Mouse (Mus musculus): Measurements from ENCODE around the gene Actb. TPM values are rescaled to one million over a fixed set of nuclear protein-coding genes. Genes with fewer than 3 reads are reported as not detected.

Gene Actb
- polyA plus RNA-seq, 1 experiment from 2014 or later = 12,547 TPM

DNA sequence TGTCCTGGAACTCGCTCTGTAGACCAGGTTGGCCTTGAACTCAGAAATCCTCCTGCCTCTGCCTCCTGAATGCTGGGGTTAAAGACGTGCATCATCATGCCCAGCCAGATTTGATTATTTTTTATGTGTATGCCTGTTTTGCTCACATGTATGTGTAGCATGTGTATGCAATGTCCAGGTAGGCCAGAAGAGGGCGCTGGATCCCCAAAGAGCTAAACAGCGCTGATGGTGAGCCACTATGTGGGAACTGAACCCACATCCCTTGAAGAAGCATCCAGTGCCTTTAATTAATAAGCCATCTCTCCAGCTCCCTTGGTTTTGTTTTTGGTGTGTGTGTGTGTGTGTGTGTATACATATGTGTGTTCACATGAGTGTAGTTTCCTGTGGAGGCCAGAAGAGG lies 50.1 kb downstream of the Actb start:
- H3K27me3 ChIP-seq = no peaks in the 10 kb centered on the region
- no peaks in the 10 kb centered on the region for H3K36me3 ChIP-seq
- H3K27ac ChIP-seq (replicated peaks) = no peak overlapping the region
- 0 out of 2 replicates have a peak, but pooled peaks cover 6% of the 10 kb centered on the region for H3K9me3 ChIP-seq
- H3K4me2 ChIP-seq (replicated peaks) = no peak overlapping the region
- WGBS = 71% methylated on average over 4 of the region's 4 CpGs
- H3K4me1 ChIP-seq = 0 out of 2 replicates have a peak, but pooled peaks cover 5% of the 10 kb centered on the region
- ATAC-seq (ENCODE audit: low FRiP score, low read depth) = no peak
- no peak overlapping the region for H3K9ac ChIP-seq (replicated peaks)
- H3K4me3 ChIP-seq = no peak overlapping the region

DNA sequence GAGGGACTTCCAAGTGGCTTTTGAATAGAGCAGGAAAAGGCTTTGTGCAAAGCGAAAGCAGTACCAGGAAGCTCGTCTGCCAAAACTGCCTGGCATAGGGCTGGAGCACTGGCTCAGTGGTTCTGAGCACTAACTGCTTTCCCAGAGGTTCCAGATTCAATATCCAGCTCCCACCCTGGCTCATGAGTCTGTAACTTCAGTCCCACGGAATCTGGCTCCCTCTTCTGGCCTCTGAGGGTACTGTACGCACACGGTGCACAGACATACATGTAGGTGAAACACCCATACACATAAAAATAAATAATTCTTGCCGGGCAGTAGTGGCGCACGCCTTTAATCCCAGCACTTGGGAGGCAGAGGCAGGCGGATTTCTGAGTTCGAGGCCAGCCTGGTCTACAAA lies 51.7 kb downstream of the Actb start:
- Histone ChIP-seq H3K9me3 (0 out of 2 replicates have a peak, but pooled peaks cover 6% of the 10 kb centered on the region), H3K36me3 (no peaks in the 10 kb centered on the region), H3K4me2 (replicated peaks) (no peak overlapping the region), H3K27ac (replicated peaks) (no peak overlapping the region), H3K9ac (replicated peaks) (no peak overlapping the region), H3K4me3 (no peak overlapping the region), H3K27me3 (no peaks in the 10 kb centered on the region), H3K4me1 (0 out of 2 replicates have a peak, but pooled peaks cover 5% of the 10 kb centered on the region)
- 75% methylated on average over 10 of the region's 10 CpGs for WGBS
- ATAC-seq (ENCODE audit: low FRiP score, low read depth) = no peak

DNA sequence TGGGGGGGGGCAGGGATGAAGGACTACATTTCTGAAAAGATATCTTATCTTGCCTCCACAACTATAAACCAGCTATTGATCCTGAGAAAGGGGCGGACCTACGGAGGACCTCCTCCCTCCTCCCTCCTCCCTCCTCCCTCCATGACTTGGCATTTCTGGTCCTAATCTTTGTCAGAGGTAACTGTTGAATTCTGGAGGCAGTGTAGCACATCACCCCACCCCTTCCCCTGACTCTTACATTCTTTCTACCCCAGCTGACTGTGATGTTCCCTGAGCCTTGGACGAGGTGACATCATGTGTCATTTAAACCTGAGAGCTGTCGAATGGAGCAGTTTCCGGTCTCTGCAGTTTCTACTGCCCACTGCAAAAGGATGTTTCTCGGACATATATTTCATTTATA lies 53.0 kb downstream of the Actb start:
- H3K4me3 ChIP-seq = no peak overlapping the region
- WGBS = 84% methylated on average over 6 of the region's 6 CpGs
- ATAC-seq (ENCODE audit: low FRiP score, low read depth) = no peak
- no peak overlapping the region for H3K4me2 ChIP-seq (replicated peaks)
- no peaks in the 10 kb centered on the region for H3K36me3 ChIP-seq
- 0 out of 2 replicates have a peak, but pooled peaks cover 6% of the 10 kb centered on the region for H3K9me3 ChIP-seq
- H3K9ac ChIP-seq (replicated peaks) = no peak overlapping the region
- no peaks in the 10 kb centered on the region for H3K27me3 ChIP-seq
- H3K27ac ChIP-seq (replicated peaks) = no peak overlapping the region
- H3K4me1 ChIP-seq = 0 out of 2 replicates have a peak, but pooled peaks cover 5% of the 10 kb centered on the region

Other genes starting within 250 kb of the Actb start
- 49.3 and 50.3 TPM in 2 replicates for gene Slc29a4, start 214.2 kb downstream of the Actb start, polyA plus RNA-seq (2016; fragmentation: Nextera tagmentation; extraction: Ambion mirVana)
- gene Tnrc18, start 89.1 kb downstream of the Actb start, polyA plus RNA-seq (2016; fragmentation: Nextera tagmentation; extraction: Ambion mirVana) = 61.1 and 64.1 TPM in 2 replicates
- 27.7 and 28.9 TPM in 2 replicates for gene Fbxl18, start 11.3 kb downstream of the Actb start, polyA plus RNA-seq (2016; fragmentation: Nextera tagmentation; extraction: Ambion mirVana)
- gene Fscn1, start 53.6 kb upstream of the Actb start, polyA plus RNA-seq (2016; fragmentation: Nextera tagmentation; extraction: Ambion mirVana) = 707 and 742 TPM in 2 replicates
- gene Rnf216, start 206.2 kb upstream of the Actb start, polyA plus RNA-seq (2016; fragmentation: Nextera tagmentation; extraction: Ambion mirVana) = 49.8 and 51.1 TPM in 2 replicates
- gene Olfr718-ps1, start 240.8 kb upstream of the Actb start, polyA plus RNA-seq (2016; fragmentation: Nextera tagmentation; extraction: Ambion mirVana) = not detected in 2 replicates